Comparison of ENCODE assay signal across 10 mouse cellular contexts in genomic region chr17:28365122-28365521, GRCm38 (mm10). TPM values are rescaled to one million over a fixed set of nuclear protein-coding genes. Genes with fewer than 3 reads are reported as not detected.
DNase-seq lines count a peak whose midpoint lies in the region; ATAC-seq and TF ChIP-seq lines count a peak whose summit lies in the region.
"Had no signal": no experiment of that assay in that cellular context is flagged by ENCODE, and none has a peak within 500 bp of the region (broad histone marks: within the 10 kb centered on the region; RNA-seq: fewer than 3 reads in every experiment).

Tulp1 (minus strand) TSS chr17:28365222.

- TF ChIP-seq CTCF in E14TG2a.4 (conservative IDR thresholded peaks at IDR 0.05; ENCODE audit: low read length): no peak

- DNase-seq in heart, adult 8-10 months (ENCODE audit: low spot score): no peak
- DNase-seq in hindbrain, embryonic 10.5 days (ENCODE audit: low spot score): no peak
- DNase-seq in liver, embryonic 13.5 days: no peak
- no peak for DNase-seq in spleen, postnatal 10 days (ENCODE audit: low spot score in 2 of 2)
- no peak for DNase-seq in natural killer cell, adult 2 months (ENCODE audit: low spot score in 2 of 2)
- DNase-seq in adrenal gland, adult (ENCODE audit: inconsistent age in 2 of 2, low spot score in 1 of 2): no peak
- DNase-seq: heart, postnatal 36 days had no signal

- no peak within 1 kb of the TSS for H3K27ac ChIP-seq in heart, embryonic 12.5 days (ENCODE audit: poor library complexity, severe bottlenecking)
- H3K27ac ChIP-seq in hindbrain, embryonic 10.5 days: no peak within 1 kb of the TSS; the same call in 1 of the 2 replicates
- no peak within 1 kb of the TSS for H3K27ac ChIP-seq in liver, embryonic 13.5 days

- peak within 1 kb of the TSS; percentile 74 for H3K4me2 ChIP-seq in heart, embryonic 12.5 days
- peak within 1 kb of the TSS; percentile 8 for H3K4me2 ChIP-seq in liver, embryonic 13.5 days

- peaks cover 35% of the 10 kb centered on the region for H3K4me1 ChIP-seq in heart, embryonic 12.5 days (replicated peaks)
- peaks cover 65% of the 10 kb centered on the region for H3K4me1 ChIP-seq in E14TG2a.4 (replicated peaks; ENCODE audit: low read depth, low read length)
- peaks cover 34% of the 10 kb centered on the region for H3K4me1 ChIP-seq in hindbrain, embryonic 10.5 days (replicated peaks)
- peaks cover 23% of the 10 kb centered on the region for H3K4me1 ChIP-seq in liver, embryonic 13.5 days (replicated peaks)

- no peak for ATAC-seq in heart, embryonic 12.5 days (ENCODE audit: insufficient number of reproducible peaks, low FRiP score)
- ATAC-seq in liver, embryonic 13.5 days (ENCODE audit: low read depth): no peak

- H3K36me3 ChIP-seq in heart, embryonic 12.5 days: no peaks in the 10 kb centered on the region
- no peaks in the 10 kb centered on the region for H3K36me3 ChIP-seq in E14TG2a.4 (ENCODE audit: insufficient read depth, low read length)
- H3K36me3 ChIP-seq in hindbrain, embryonic 10.5 days: no peaks in the 10 kb centered on the region
- H3K36me3 ChIP-seq in liver, embryonic 13.5 days: no peaks in the 10 kb centered on the region

- WGBS in heart, embryonic 12.5 days: 19% methylated on average over 8 of the region's 8 CpGs
- WGBS in hindbrain, embryonic 10.5 days: 19% methylated on average over 8 of the region's 8 CpGs
- 20% methylated on average over 8 of the region's 8 CpGs for WGBS in liver, embryonic 13.5 days (ENCODE audit: insufficient replicate concordance)

- H3K9ac ChIP-seq in heart, embryonic 12.5 days: peak within 1 kb of the TSS; percentile 69
- H3K9ac ChIP-seq in liver, embryonic 13.5 days: no peak within 1 kb of the TSS

- peak within 1 kb of the TSS; percentile 41 for H3K4me3 ChIP-seq in heart, embryonic 12.5 days
- peak within 1 kb of the TSS; percentile 78 for H3K4me3 ChIP-seq in E14TG2a.4 (replicated peaks; ENCODE audit: low read length)
- H3K4me3 ChIP-seq in hindbrain, embryonic 10.5 days: peak within 1 kb of the TSS; percentile 56
- H3K4me3 ChIP-seq in liver, embryonic 13.5 days (replicated peaks): 0 out of 2 replicates have a peak within 1 kb of the TSS, but pooled peaks have one; percentile 12

- peaks cover 44% of the 10 kb centered on the region for H3K27me3 ChIP-seq in heart, embryonic 12.5 days (replicated peaks)
- peaks cover 50% of the 10 kb centered on the region for H3K27me3 ChIP-seq in E14TG2a.4 (ENCODE audit: insufficient read depth, low read length)
- peaks cover 72% of the 10 kb centered on the region for H3K27me3 ChIP-seq in hindbrain, embryonic 10.5 days (ENCODE audit: insufficient read depth, poor library complexity, severe bottlenecking)
- H3K27me3 ChIP-seq in liver, embryonic 13.5 days: peaks cover 60% of the 10 kb centered on the region

- no peaks in the 10 kb centered on the region for H3K9me3 ChIP-seq in heart, embryonic 12.5 days (replicated peaks)
- no peaks in the 10 kb centered on the region for H3K9me3 ChIP-seq in E14TG2a.4 (ENCODE audit: low read length)
- H3K9me3 ChIP-seq in hindbrain, embryonic 10.5 days: no peaks in the 10 kb centered on the region
- no peaks in the 10 kb centered on the region for H3K9me3 ChIP-seq in liver, embryonic 13.5 days (replicated peaks)

RNA-seq across cellular contexts. Expression of gene Tulp1, which starts in this region (rescaled TPM):
- 3.7 and 4.6 TPM in 2 replicates for polyA plus RNA-seq in heart, embryonic 12.5 days (2016; fragmentation: Nextera tagmentation; extraction: Ambion mirVana)
- total RNA-seq in heart, adult 8-10 months (2022): not detected
- 2.8 and 4.0 TPM in 2 replicates for polyA plus RNA-seq in hindbrain, embryonic 10.5 days (2016; fragmentation: Nextera tagmentation; extraction: Ambion mirVana)
- polyA plus RNA-seq in liver, embryonic 13.5 days (2015; fragmentation: Nextera tagmentation; extraction: Ambion mirVana): 0.52 and 1.3 TPM in 2 replicates
- total RNA-seq: heart, postnatal 36 days; left cerebral cortex, adult 18-20 months had no signal

Comparison
In these comparisons a context has a peak if more than half of its experiments do, and no peak if none do; other contexts are left out.
1. H3K4me3 ChIP-seq: peak in every context shown above with its lines; median percentile 78 in E14TG2a.4; 56 in hindbrain, embryonic 10.5 days; 41 in heart, embryonic 12.5 days; 12 in liver, embryonic 13.5 days.